Mouse (Mus musculus) neural tube, embryonic 14.5 days (tissue): ENCODE data around the gene Sphk1. TPM values are rescaled to one million over a fixed set of nuclear protein-coding genes. Genes with fewer than 3 reads are reported as not detected.
"Not testable (repeated sequence)": the region's sequence is repeated elsewhere in the genome, so short reads cannot be mapped to it uniquely, and the experiment has no call there.

Experiments
- ATAC-seq: fragments of 200-750 bp; cut with Nextera tagmentation; 2 replicates; pipeline ENCODE4 v1.8.0; 2017; ENCODE audit warnings: low read depth, mild to moderate bottlenecking, moderate TSS enrichment, moderate library complexity
- H3K27ac ChIP-seq: fragments of 300-500 bp; sonication (generic); 2 replicates; pipeline ENCODE4 v1.5.1; 2014; ENCODE audit warnings: low read depth, mild to moderate bottlenecking, control low read depth, low read length, moderate library complexity, mixed read lengths
- H3K27me3 ChIP-seq: fragments of 300-500 bp; sonication (generic); 2 replicates; pipeline ENCODE4 v1.6.1; 2014; ENCODE audit warnings: low read length; ENCODE audit not compliant: control insufficient read depth, insufficient read depth
- H3K36me3 ChIP-seq: fragments of 300-500 bp; sonication (generic); 2 replicates; pipeline ENCODE4 v1.6.1; 2014; ENCODE audit warnings: low read length, mixed read lengths; ENCODE audit not compliant: control insufficient read depth, insufficient read depth
- H3K4me1 ChIP-seq: fragments of 300-500 bp; sonication (generic); 2 replicates; pipeline ENCODE4 v1.6.1; 2014; ENCODE audit warnings: low read length; ENCODE audit not compliant: control insufficient read depth, insufficient read depth
- H3K4me2 ChIP-seq: fragments of 300-500 bp; sonication (generic); 2 replicates; pipeline ENCODE4 v1.6.1; 2014; ENCODE audit warnings: mild to moderate bottlenecking, low read depth, low read length, control low read depth
- H3K4me3 ChIP-seq: fragments of 300-500 bp; sonication (generic); 2 replicates; pipeline ENCODE4 v1.5.1; 2014; ENCODE audit warnings: low read depth, low read length, control low read depth, mixed read lengths
- H3K9ac ChIP-seq: fragments of 300-500 bp; sonication (generic); replicated peaks from 2 replicates; pipeline ENCODE4 v1.6.1; 2014; ENCODE audit warnings: low read depth, mild to moderate bottlenecking, control low read depth, low read length, mixed read lengths
- H3K9me3 ChIP-seq: fragments of 300-500 bp; sonication (generic); 2 replicates; pipeline ENCODE4 v1.6.1; 2016; ENCODE audit warnings: low read length; ENCODE audit not compliant: control insufficient read depth
- WGBS: fragments of 180-500 bp; shearing (Covaris S2); extraction: QIAGEN DNeasy Blood & Tissue Kit; methylation state at CpG from one replicate; pipeline ENCODE4 v1.1.7; 2014; 5-methylcytosine and 5-hydroxymethylcytosine counted together
- polyA plus RNA-seq: library from polyadenylated mRNA; unstranded; fragments of >200 nt; fragmentation: Nextera tagmentation; extraction: Ambion mirVana; gene quantifications from 2 replicates; pipeline ENCODE4 v1.2.1, GENCODE M21; 2014

Gene Sphk1
- polyA plus RNA-seq, 1 experiment from 2014 or later = 0.54 TPM

DNA sequence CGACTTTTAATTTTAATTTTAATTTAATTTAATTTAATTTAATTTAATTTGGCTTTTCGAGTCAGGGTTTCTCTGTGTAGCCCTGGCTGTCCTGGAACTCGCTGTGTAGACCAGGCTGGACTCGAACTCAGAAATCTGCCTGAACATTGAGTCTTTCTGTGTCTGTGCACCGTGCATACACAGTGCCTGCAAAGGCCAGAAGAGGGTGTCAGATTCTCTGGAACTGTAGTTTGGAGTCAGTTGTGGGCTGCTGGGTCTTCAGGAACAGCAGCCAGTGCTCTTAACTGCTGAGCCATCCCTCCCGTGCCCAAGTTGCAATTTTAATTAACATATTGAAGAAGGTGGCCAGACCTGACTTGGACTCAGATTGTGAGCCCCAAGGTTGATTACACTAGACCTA lies 39.4 kb upstream of the Sphk1 start:
- 69% methylated on average over 6 of the region's 6 CpGs for WGBS
- no peaks in the 10 kb centered on the region; the same call in 1 of the 2 replicates for H3K27me3 ChIP-seq
- H3K4me2 ChIP-seq = no peak overlapping the region
- H3K9me3 ChIP-seq = no peaks in the 10 kb centered on the region
- no peak overlapping the region for H3K4me3 ChIP-seq
- H3K4me1 ChIP-seq = peaks cover 7% of the 10 kb centered on the region; the same call in 1 of the 2 replicates
- peaks cover 2% of the 10 kb centered on the region; the same call in 1 of the 2 replicates for H3K36me3 ChIP-seq
- no peak overlapping the region for H3K27ac ChIP-seq
- ATAC-seq = no peak
- H3K9ac ChIP-seq = no peak overlapping the region

DNA sequence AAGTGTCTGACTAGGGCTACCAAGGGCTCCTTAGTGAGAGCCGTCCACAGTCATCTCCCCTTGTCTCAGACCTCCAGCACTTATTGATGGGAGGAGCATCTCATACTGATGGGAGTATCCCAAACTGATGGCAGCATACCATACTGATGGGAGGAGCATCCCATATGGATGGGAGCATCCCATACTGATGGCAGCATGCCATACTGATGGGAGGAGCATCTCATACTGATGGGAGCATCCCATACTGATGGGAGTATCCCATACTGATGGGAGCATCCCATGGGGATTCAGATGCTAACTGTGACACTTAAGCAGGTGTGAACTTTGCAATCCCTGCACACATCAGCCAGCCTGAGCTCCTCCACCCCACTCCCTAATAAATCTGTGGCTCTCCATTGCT lies 38.2 kb upstream of the Sphk1 start:
- H3K4me3 ChIP-seq, H3K9me3 ChIP-seq, ATAC-seq, H3K4me1 ChIP-seq, H3K4me2 ChIP-seq, H3K9ac ChIP-seq, H3K27me3 ChIP-seq, H3K27ac ChIP-seq, H3K36me3 ChIP-seq: not testable (repeated sequence)
- 77% methylated on average over 1 of the region's 1 CpGs for WGBS

DNA sequence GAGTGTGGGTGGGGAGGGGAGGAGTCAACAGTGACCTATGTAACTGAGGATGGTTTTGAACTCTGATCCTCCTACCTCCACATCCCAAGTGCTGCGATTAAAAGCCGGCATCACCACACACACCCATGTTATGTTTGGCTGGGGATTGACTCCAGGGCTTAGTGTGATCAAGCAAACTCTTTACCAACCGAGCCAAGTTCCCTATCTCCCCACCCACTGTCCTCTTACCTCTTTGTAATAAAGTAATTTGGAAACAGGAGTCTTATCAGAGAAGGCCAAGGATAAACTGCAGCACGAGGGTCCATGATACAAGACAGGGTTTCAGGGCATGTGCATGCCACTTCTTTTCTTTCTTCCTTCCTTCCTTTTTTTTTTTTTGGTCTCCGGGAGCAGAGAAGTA lies 37.5 kb upstream of the Sphk1 start:
- Histone ChIP-seq H3K27ac (no peak overlapping the region), H3K27me3 (no peaks in the 10 kb centered on the region; the same call in 1 of the 2 replicates), H3K36me3 (no peaks in the 10 kb centered on the region), H3K9ac (no peak overlapping the region), H3K4me2 (no peak overlapping the region), H3K4me3 (no peak overlapping the region), H3K4me1 (peaks cover 7% of the 10 kb centered on the region; the same call in 1 of the 2 replicates), H3K9me3 (no peaks in the 10 kb centered on the region)
- ATAC-seq = no peak
- 90% methylated on average over 5 of the region's 5 CpGs for WGBS

- no peak for ATAC-seq
- 26% methylated on average over 4 of the region's 4 CpGs for WGBS
- H3K9me3 ChIP-seq = no peaks in the 10 kb centered on the region
- no peak within 1 kb of the TSS for H3K4me3 ChIP-seq
- peak within 1 kb of the TSS; percentile 35; the same call in 1 of the 2 replicates for H3K27ac ChIP-seq
- no peak within 1 kb of the TSS for H3K9ac ChIP-seq
- no peaks in the 10 kb centered on the region for H3K36me3 ChIP-seq
- no peak within 1 kb of the TSS for H3K4me2 ChIP-seq
- H3K4me1 ChIP-seq = peaks cover 6% of the 10 kb centered on the region; the same call in 1 of the 2 replicates
- no peaks in the 10 kb centered on the region; the same call in 1 of the 2 replicates for H3K27me3 ChIP-seq
Measured at GRCm38 (mm10) chr11:116493795-116494252, 36.9 kb upstream of the Sphk1 start, which contains the start of gene Prpsap1. Prpsap1 (minus strand) TSS chr11:116494202.

DNA sequence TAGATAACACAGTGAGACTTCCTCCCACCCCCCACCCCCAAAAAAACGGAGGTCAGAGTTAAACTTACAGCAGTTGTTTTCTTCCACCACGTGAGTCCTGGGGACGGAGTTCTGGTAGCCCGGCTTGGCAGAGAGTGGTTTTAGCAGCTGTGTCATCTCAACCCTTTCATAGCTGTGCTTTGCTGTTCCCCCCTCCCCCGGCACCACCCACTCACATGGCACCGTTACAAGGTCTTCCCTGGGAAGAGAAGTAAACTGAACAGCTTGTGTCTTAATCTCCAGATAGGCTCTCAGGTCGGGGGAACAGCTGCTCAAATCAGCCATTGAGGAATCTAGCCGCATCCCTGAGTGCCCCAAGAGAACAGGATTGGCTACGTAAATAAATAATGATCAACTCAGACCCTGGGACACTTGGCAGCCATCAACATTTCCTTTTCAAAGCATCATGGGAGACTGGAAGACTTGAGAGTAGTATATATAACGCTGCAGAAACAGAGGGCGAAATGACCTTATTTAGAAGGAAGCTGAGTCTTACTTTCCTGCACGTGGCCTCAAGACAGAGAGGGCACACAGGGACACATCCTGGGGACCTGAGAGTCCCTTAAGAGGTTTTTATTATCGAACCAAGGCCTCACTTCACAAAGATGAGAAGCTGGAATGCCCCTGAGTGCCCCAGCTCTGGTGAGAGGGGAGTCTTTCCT lies 36.1 kb upstream of the Sphk1 start:
- Histone ChIP-seq H3K9me3 (no peaks in the 10 kb centered on the region), H3K27me3 (no peaks in the 10 kb centered on the region; the same call in 1 of the 2 replicates), H3K36me3 (no peaks in the 10 kb centered on the region), H3K9ac (no peak overlapping the region), H3K4me2 (no peak overlapping the region), H3K4me1 (no peaks in the 10 kb centered on the region), H3K4me3 (no peak overlapping the region), H3K27ac (peak overlapping the region; percentile 35; the same call in 1 of the 2 replicates)
- WGBS = 32% methylated on average over 13 of the region's 13 CpGs
- no peak for ATAC-seq

- H3K9ac ChIP-seq = no peak overlapping the region
- H3K27ac ChIP-seq = no peak overlapping the region
- H3K4me3 ChIP-seq = no peak overlapping the region
- no peaks in the 10 kb centered on the region for H3K36me3 ChIP-seq
- ATAC-seq = no peak
- H3K27me3 ChIP-seq = no peaks in the 10 kb centered on the region
- no peaks in the 10 kb centered on the region for H3K4me1 ChIP-seq
- WGBS = 92% methylated on average over 4 of the region's 4 CpGs
- H3K4me2 ChIP-seq = no peak overlapping the region
- H3K9me3 ChIP-seq = no peaks in the 10 kb centered on the region
Measured at GRCm38 (mm10) chr11:116497313-116497712, 33.4 kb upstream of the Sphk1 start.

- ATAC-seq = no peak
Measured at GRCm38 (mm10) chr11:116498596-116498995, 32.1 kb upstream of the Sphk1 start.

DNA sequence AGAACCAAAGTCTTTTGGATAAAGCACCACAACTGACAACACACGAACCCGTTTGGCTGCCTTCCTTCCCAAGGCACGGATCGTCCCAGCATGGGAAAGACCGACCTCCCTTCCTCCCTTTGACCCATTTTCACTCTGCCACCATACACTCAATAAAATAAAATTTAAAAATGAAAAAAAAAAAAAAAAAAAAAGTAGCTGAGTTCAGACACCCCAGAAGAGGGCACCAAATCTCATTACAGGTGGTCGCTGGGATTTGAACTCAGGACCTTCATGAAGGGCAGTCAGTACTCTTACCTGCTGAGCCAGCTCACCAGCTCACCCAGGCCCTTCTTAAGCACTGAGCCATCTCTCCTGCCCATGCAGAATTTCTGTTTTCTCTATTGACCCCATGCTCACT lies 31.7 kb upstream of the Sphk1 start:
- Histone ChIP-seq H3K4me3 (no peak overlapping the region), H3K4me1 (no peaks in the 10 kb centered on the region), H3K27ac (no peak overlapping the region), H3K4me2 (no peak overlapping the region), H3K9me3 (no peaks in the 10 kb centered on the region), H3K27me3 (no peaks in the 10 kb centered on the region), H3K36me3 (no peaks in the 10 kb centered on the region), H3K9ac (no peak overlapping the region)
- no peak for ATAC-seq
- WGBS = 43% methylated on average over 3 of the region's 6 CpGs

More at GRCm38 (mm10) chr11:116498596-116498995, 32.1 kb upstream of the Sphk1 start:
- Histone ChIP-seq H3K27me3 (no peaks in the 10 kb centered on the region), H3K9ac (0 out of 2 replicates have a peak overlapping the region, but pooled peaks have one; percentile 4), H3K9me3 (no peaks in the 10 kb centered on the region), H3K36me3 (no peaks in the 10 kb centered on the region), H3K4me1 (no peaks in the 10 kb centered on the region), H3K27ac (no peak overlapping the region), H3K4me2 (peak overlapping the region; percentile 26; the same call in 1 of the 2 replicates), H3K4me3 (no peak overlapping the region; the same call in 1 of the 2 replicates)
- WGBS = 34% methylated on average over 34 of the region's 34 CpGs

DNA sequence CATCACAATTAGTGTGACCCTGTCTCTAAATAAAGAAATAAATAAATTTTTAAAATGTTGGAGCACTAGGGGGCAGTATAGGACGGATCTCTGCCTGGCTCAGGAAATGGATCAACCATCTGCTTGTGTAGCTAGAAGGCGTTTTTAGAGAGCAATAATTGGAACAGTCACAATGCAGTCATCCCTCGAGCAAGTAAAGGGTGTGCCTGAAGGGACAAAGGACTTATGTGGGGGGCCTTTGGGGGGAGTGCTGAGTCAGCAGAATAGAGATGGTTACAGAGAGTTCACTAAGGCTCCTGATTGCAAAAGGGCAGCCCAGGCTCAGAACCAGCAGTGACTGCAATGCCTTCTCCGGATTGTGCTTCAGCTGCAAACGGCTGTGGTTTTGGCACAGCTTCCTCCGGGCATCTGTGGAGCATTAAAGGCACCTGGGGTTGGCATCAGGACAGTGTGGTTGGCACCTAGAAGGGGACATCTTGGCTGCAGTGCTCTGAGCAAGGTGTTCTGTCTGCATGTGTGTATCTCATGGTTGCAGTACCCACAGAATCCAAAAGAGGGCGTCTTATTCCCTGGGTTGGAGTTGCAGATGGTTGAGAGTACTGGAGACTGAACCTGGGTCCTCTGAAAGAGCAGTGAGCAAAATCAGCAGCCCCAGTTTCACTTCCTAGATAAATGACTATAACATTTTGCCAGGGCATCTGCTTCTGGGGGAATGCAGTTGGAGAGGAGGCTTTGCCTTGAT lies 29.5 kb upstream of the Sphk1 start:
- 0 out of 2 replicates have a peak, but pooled peaks have one; percentile 28 for ATAC-seq
- no peaks in the 10 kb centered on the region for H3K36me3 ChIP-seq
- H3K4me1 ChIP-seq = no peaks in the 10 kb centered on the region
- 23% methylated on average over 7 of the region's 7 CpGs for WGBS
- no peaks in the 10 kb centered on the region for H3K9me3 ChIP-seq
- H3K9ac ChIP-seq = no peak overlapping the region
- no peak overlapping the region for H3K4me2 ChIP-seq
- H3K27me3 ChIP-seq = no peaks in the 10 kb centered on the region
- no peak overlapping the region; the same call in 1 of the 2 replicates for H3K27ac ChIP-seq
- no peak overlapping the region for H3K4me3 ChIP-seq
